Mouse (Mus musculus): Measurements from ENCODE around the gene Wipi2. TPM values are rescaled to one million over a fixed set of nuclear protein-coding genes. Genes with fewer than 3 reads are reported as not detected.

Gene Wipi2
- polyA plus RNA-seq, 1 experiment from 2014 or later, result 33.4 TPM

DNA sequence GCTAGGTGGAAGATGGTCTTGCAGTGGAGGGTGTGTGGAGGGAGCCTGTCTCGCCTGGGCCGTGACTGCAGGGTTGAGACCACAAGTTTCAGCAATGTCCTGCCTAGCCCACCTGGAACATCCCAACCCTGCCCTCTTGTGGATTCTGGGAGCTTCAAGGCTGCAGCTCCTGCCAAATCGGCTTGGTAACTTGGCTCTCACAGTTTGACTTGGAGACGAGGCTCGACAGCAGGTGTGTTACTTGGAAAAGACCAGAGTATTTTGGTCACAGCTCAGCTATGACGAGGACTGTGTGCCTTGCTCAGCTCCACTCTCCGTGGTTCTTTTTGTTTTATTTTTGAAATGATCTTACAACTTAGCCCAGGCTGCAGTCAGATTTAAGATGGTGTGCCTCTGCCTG lies 42.2 kb downstream of the Wipi2 start:
- TF ChIP-seq EP300 (optimal IDR thresholded peaks at IDR 0.05) (no peak), CTCF (IDR thresholded peaks at IDR 0.05; ENCODE audit: low read depth) (peak; percentile 41)
- Histone ChIP-seq H3K27me3 (ENCODE audit: control insufficient read depth, insufficient read depth, low read length) (no peaks in the 10 kb centered on the region), H3K27ac (replicated peaks) (no peak overlapping the region), H3K9me3 (ENCODE audit: control insufficient read depth, low read length) (no peaks in the 10 kb centered on the region), H3K9ac (ENCODE audit: low read length) (no peak overlapping the region), H3K4me2 (replicated peaks; ENCODE audit: low read depth) (no peak overlapping the region), H3K4me1 (replicated peaks; ENCODE audit: control insufficient read depth, insufficient read depth) (no peaks in the 10 kb centered on the region), H3K36me3 (ENCODE audit: control insufficient read depth, insufficient read depth, low read length) (peaks cover 18% of the 10 kb centered on the region), H3K4me3 (ENCODE audit: low read depth, low read length) (no peak overlapping the region)
- no peak for ATAC-seq (ENCODE audit: low FRiP score, low TSS enrichment)
- DNase-seq (ENCODE audit: low spot score), result no peak
- 79% methylated on average over 7 of the region's 7 CpGs for WGBS

DNA sequence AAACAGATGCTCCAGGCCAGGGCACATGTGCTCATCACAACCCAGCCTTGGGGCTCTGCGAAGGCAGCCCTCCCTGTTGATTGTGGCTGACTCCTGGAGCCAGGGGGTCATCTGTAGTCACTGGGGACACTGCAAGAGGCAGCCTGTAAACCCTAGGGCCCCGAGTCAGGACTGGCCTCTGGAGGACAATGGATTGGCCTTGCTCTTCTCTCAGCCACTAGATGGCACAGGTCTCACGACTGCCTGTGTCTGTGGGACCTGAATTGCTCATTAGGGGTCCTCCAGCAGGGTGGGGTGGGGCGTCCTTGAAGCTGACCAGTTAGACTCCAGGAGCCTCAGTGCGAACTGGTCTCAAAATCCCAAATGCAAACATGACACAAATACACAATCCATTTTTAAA lies 45.6 kb downstream of the Wipi2 start:
- no peak overlapping the region for H3K4me2 ChIP-seq (replicated peaks; ENCODE audit: low read depth)
- H3K9me3 ChIP-seq (ENCODE audit: control insufficient read depth, low read length), result no peaks in the 10 kb centered on the region
- H3K36me3 ChIP-seq (ENCODE audit: control insufficient read depth, insufficient read depth, low read length), result no peaks in the 10 kb centered on the region
- H3K9ac ChIP-seq (ENCODE audit: low read length), result no peak overlapping the region
- no peak for TF ChIP-seq EP300 (optimal IDR thresholded peaks at IDR 0.05)
- peak; percentile 71 for TF ChIP-seq CTCF (IDR thresholded peaks at IDR 0.05; ENCODE audit: low read depth)
- ATAC-seq (ENCODE audit: low FRiP score, low TSS enrichment) (no peak), DNase-seq (ENCODE audit: low spot score) (no peak)
- no peak overlapping the region for H3K27ac ChIP-seq (replicated peaks)
- H3K4me3 ChIP-seq (ENCODE audit: low read depth, low read length), result no peak overlapping the region
- WGBS, result 24% methylated on average over 5 of the region's 5 CpGs
- no peaks in the 10 kb centered on the region for H3K4me1 ChIP-seq (replicated peaks; ENCODE audit: control insufficient read depth, insufficient read depth)
- H3K27me3 ChIP-seq (ENCODE audit: control insufficient read depth, insufficient read depth, low read length), result no peaks in the 10 kb centered on the region

DNA sequence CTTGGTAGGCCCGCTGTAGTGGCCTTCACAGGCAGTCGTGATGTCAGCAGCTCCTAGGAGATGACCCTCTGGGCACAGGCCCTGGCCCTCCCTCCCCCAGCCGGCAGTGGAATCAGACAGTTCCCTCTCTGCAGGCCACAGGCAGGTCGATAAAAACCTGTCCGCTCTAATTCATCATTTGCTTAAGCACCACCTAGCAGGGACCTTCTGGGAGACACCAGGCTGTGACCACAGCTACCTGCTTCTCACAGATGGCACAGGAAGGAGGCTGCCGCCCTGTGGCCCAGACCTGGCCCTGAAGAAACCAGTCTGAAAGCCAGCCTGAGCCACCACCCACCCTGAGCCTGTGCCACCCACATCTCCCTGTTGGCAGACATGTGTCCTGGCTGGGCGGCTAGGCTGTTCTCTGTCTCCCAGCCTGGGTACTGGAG lies 50.7 kb downstream of the Wipi2 start:
- no peak for ATAC-seq (ENCODE audit: low FRiP score, low TSS enrichment)
- H3K27ac ChIP-seq (replicated peaks), result no peak overlapping the region
- no peaks in the 10 kb centered on the region for H3K9me3 ChIP-seq (ENCODE audit: control insufficient read depth, low read length)
- H3K9ac ChIP-seq (ENCODE audit: low read length), result no peak overlapping the region
- no peaks in the 10 kb centered on the region for H3K36me3 ChIP-seq (ENCODE audit: control insufficient read depth, insufficient read depth, low read length)
- H3K27me3 ChIP-seq (ENCODE audit: control insufficient read depth, insufficient read depth, low read length), result no peaks in the 10 kb centered on the region
- H3K4me1 ChIP-seq (replicated peaks; ENCODE audit: control insufficient read depth, insufficient read depth), result no peaks in the 10 kb centered on the region
- 57% methylated on average over 7 of the region's 7 CpGs for WGBS
- DNase-seq (ENCODE audit: low spot score), result no peak
- H3K4me2 ChIP-seq (replicated peaks; ENCODE audit: low read depth), result no peak overlapping the region
- TF ChIP-seq EP300 (optimal IDR thresholded peaks at IDR 0.05) (no peak), CTCF (IDR thresholded peaks at IDR 0.05; ENCODE audit: low read depth) (no peak)
- H3K4me3 ChIP-seq (ENCODE audit: low read depth, low read length), result no peak overlapping the region

- no peak for DNase-seq (ENCODE audit: low spot score)
- Histone ChIP-seq H3K9ac (ENCODE audit: low read length) (no peak overlapping the region), H3K36me3 (ENCODE audit: control insufficient read depth, insufficient read depth, low read length) (no peaks in the 10 kb centered on the region), H3K9me3 (ENCODE audit: control insufficient read depth, low read length) (no peaks in the 10 kb centered on the region), H3K27ac (replicated peaks) (no peak overlapping the region), H3K4me2 (replicated peaks; ENCODE audit: low read depth) (no peak overlapping the region), H3K4me1 (replicated peaks; ENCODE audit: control insufficient read depth, insufficient read depth) (no peaks in the 10 kb centered on the region), H3K27me3 (ENCODE audit: control insufficient read depth, insufficient read depth, low read length) (no peaks in the 10 kb centered on the region), H3K4me3 (ENCODE audit: low read depth, low read length) (no peak overlapping the region)
- ATAC-seq (ENCODE audit: low FRiP score, low TSS enrichment), result no peak
- TF ChIP-seq CTCF (IDR thresholded peaks at IDR 0.05; ENCODE audit: low read depth), result no peak
- 83% methylated on average over 1 of the region's 1 CpGs for WGBS
These were observed 51.6 kb downstream of the Wipi2 start for GRCm38 (mm10) chr5:142679065-142679464.

DNA sequence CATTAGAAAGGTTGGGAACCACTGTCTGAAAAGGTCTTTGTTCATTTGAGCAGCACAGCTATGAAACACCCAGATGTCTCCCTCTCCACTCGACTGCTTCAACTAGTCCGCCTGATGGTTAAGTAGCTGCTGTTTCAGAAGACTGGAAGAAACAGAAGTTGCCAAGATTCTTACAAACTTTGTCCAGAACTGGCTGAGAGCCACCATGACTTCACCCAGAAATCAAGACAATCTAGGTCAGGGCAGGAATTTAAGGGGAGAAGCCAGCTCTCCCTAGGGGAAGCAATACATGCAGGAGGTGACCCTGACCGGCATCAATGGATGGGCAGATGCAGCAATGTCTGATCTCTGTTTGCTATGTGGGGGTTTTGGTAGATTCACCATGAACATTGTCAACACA lies 54.4 kb downstream of the Wipi2 start:
- no peaks in the 10 kb centered on the region for H3K9me3 ChIP-seq (ENCODE audit: control insufficient read depth, low read length)
- WGBS, result 69% methylated on average over 3 of the region's 3 CpGs
- no peak overlapping the region for H3K9ac ChIP-seq (ENCODE audit: low read length)
- ATAC-seq (ENCODE audit: low FRiP score, low TSS enrichment) (no peak), DNase-seq (ENCODE audit: low spot score) (no peak)
- no peaks in the 10 kb centered on the region for H3K4me1 ChIP-seq (replicated peaks; ENCODE audit: control insufficient read depth, insufficient read depth)
- H3K27ac ChIP-seq (replicated peaks), result no peak overlapping the region
- no peaks in the 10 kb centered on the region for H3K27me3 ChIP-seq (ENCODE audit: control insufficient read depth, insufficient read depth, low read length)
- no peak overlapping the region for H3K4me2 ChIP-seq (replicated peaks; ENCODE audit: low read depth)
- no peak for TF ChIP-seq EP300 (optimal IDR thresholded peaks at IDR 0.05)
- no peak for TF ChIP-seq CTCF (IDR thresholded peaks at IDR 0.05; ENCODE audit: low read depth)
- H3K4me3 ChIP-seq (ENCODE audit: low read depth, low read length), result no peak overlapping the region
- no peaks in the 10 kb centered on the region for H3K36me3 ChIP-seq (ENCODE audit: control insufficient read depth, insufficient read depth, low read length)

- 84% methylated on average over 5 of the region's 5 CpGs for WGBS
- H3K9ac ChIP-seq (ENCODE audit: low read length), result no peak overlapping the region
- no peak overlapping the region for H3K27ac ChIP-seq (replicated peaks)
- no peak for TF ChIP-seq EP300 (optimal IDR thresholded peaks at IDR 0.05)
- TF ChIP-seq CTCF (IDR thresholded peaks at IDR 0.05; ENCODE audit: low read depth), result no peak
- no peaks in the 10 kb centered on the region for H3K9me3 ChIP-seq (ENCODE audit: control insufficient read depth, low read length)
- H3K4me2 ChIP-seq (replicated peaks; ENCODE audit: low read depth), result no peak overlapping the region
- ATAC-seq (ENCODE audit: low FRiP score, low TSS enrichment) (no peak), DNase-seq (ENCODE audit: low spot score) (no peak)
- H3K4me3 ChIP-seq (ENCODE audit: low read depth, low read length), result no peak overlapping the region
- H3K4me1 ChIP-seq (replicated peaks; ENCODE audit: control insufficient read depth, insufficient read depth), result no peaks in the 10 kb centered on the region
- no peaks in the 10 kb centered on the region for H3K36me3 ChIP-seq (ENCODE audit: control insufficient read depth, insufficient read depth, low read length)
- H3K27me3 ChIP-seq (ENCODE audit: control insufficient read depth, insufficient read depth, low read length), result no peaks in the 10 kb centered on the region
These were observed 55.0 kb downstream of the Wipi2 start for GRCm38 (mm10) chr5:142682529-142682928.

Measured in stomach, postnatal 0 days (tissue).